8 mouse cellular contexts compared by ENCODE assay signal in the genomic region with DNA sequence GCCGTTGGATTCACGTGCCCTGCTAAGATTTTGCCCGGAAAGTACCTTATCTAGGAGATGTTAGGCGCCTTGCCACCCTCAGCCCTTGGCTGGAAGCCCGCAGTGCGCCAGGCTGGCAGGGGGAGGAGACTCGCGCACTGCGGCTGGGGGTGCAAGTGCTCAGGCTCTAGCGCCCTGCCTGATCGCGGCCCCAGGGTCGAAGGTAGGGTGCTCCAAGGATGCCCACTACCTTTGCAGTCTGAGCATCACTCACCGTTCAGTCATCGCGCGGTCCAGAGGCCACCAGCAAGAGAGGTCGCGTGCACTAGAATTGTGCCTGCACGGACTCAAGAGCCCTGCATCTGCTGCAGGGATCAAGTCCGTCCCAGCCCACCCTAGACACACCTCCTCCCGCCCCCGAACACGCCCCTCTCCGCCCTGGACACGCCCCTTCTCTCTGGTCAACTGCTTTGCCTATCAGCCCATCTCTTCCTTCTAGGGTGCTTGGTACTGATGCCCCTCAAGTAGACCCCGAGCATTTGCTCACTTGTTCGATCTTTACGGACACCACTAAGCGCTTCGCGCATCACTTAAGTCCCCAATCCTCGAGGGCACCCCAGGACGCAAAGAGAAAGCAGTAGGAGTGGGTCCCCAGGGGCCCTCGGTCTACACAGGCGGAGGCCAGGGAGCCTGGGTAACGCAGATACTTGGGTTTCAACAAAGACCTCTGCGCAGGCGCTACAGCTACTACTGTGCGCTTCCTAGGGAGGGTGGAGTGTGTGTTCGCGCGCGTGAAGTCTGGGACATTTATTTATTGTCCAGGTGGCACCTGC. TPM values are rescaled to one million over a fixed set of nuclear protein-coding genes. Genes with fewer than 3 reads are reported as not detected.
DNase-seq lines count a peak whose midpoint lies in the region; ATAC-seq lines count a peak whose summit lies in the region.

TSS of gene Rassf4 (minus strand) at position 482 of the 812 bp plus-strand sequence.

- H3K36me3 ChIP-seq in intestine, embryonic 14.5 days (ENCODE audit: control insufficient read depth, insufficient read depth, low read length): no peaks in the 10 kb centered on the region
- H3K36me3 ChIP-seq in megakaryocyte, embryonic 14.5 days (replicated peaks; ENCODE audit: low read length): no peaks in the 10 kb centered on the region

- intact Hi-C loops in gastrocnemius, postnatal 36 days (cut with DNase I): no loop called here
- intact Hi-C loops in left cerebral cortex, postnatal 10 days (cut with DNase I): no loop called here

- H3K9ac ChIP-seq in intestine, embryonic 14.5 days (ENCODE audit: low read length): peak within 1 kb of the TSS; percentile 43

- H3K4me1 ChIP-seq in intestine, embryonic 14.5 days (replicated peaks; ENCODE audit: control insufficient read depth, insufficient read depth, low read length): peaks cover 31% of the 10 kb centered on the region
- peaks cover 32% of the 10 kb centered on the region for H3K4me1 ChIP-seq in megakaryocyte, embryonic 14.5 days

- H3K4me2 ChIP-seq in intestine, embryonic 14.5 days (ENCODE audit: low read length): peak within 1 kb of the TSS; percentile 97

- H3K4me3 ChIP-seq in intestine, embryonic 14.5 days (ENCODE audit: low read depth, low read length): peak within 1 kb of the TSS; percentile 56
- H3K4me3 ChIP-seq in megakaryocyte, embryonic 14.5 days (replicated peaks): peak within 1 kb of the TSS; percentile 92

- no peaks in the 10 kb centered on the region for H3K27me3 ChIP-seq in intestine, embryonic 14.5 days (replicated peaks; ENCODE audit: control insufficient read depth, insufficient read depth, low read length)
- peaks cover 57% of the 10 kb centered on the region for H3K27me3 ChIP-seq in megakaryocyte, embryonic 14.5 days (replicated peaks)

- H3K9me3 ChIP-seq in intestine, embryonic 14.5 days (ENCODE audit: control insufficient read depth, low read length): no peaks in the 10 kb centered on the region
- no peaks in the 10 kb centered on the region for H3K9me3 ChIP-seq in megakaryocyte, embryonic 14.5 days

- peak; percentile 91 for ATAC-seq in intestine, embryonic 14.5 days (replicated peaks; ENCODE audit: low FRiP score, low TSS enrichment, low read depth)

- peak; percentile 67 to 69 for DNase-seq in adrenal gland, adult 18-20 months (ENCODE audit: low spot score in 2 of 2)
- DNase-seq in embryo, embryonic 11 days: peak; percentile 91
- peak; percentile 82 to 85 for DNase-seq in gastrocnemius, postnatal 36 days
- DNase-seq in intestine, embryonic 14.5 days (ENCODE audit: low spot score): peak; percentile 96
- DNase-seq in left cerebral cortex, postnatal 10 days (ENCODE audit: extremely low spot score in 1 of 2, low spot score in 2 of 2): peak; percentile 50 to 85
- peak; percentile 54 to 69 for DNase-seq in right cerebral cortex, adult 2 months (ENCODE audit: low spot score in 2 of 2)
- peak; percentile 51 for DNase-seq in urinary bladder, postnatal 10 days (ENCODE audit: low spot score)

- WGBS in intestine, embryonic 14.5 days: under 1% methylated on average over 44 of the region's 44 CpGs

- peak within 1 kb of the TSS; percentile 77 for H3K27ac ChIP-seq in intestine, embryonic 14.5 days (ENCODE audit: low read depth)

RNA-seq across cellular contexts. Expression of gene Rassf4, which starts in this region (rescaled TPM):
- 1 to 10 TPM; 3.6 to 5.4 TPM for total RNA-seq in adrenal gland, adult 18-20 months (2021)
- 1 to 10 TPM; 1.6 to 2.0 TPM for total RNA-seq in gastrocnemius, postnatal 36 days (2021)
- 12.6 and 13.8 TPM in 2 replicates for polyA plus RNA-seq in intestine, embryonic 14.5 days (2014; fragmentation: Nextera tagmentation; extraction: Ambion mirVana)
- total RNA-seq in left cerebral cortex, postnatal 10 days (2021): 1 to 10 TPM; 4.5 to 5.7 TPM
- 0.50 and 8.8 TPM in 2 replicates for polyA plus RNA-seq in megakaryocyte, embryonic 14.5 days (2012; ENCODE audit: insufficient read depth, low replicate concordance)

Comparison
In these comparisons a context has a peak if more than half of its experiments do, and no peak if none do; other contexts are left out.
1. Peak in every context shown above with its lines: DNase-seq, ATAC-seq, H3K4me3 ChIP-seq and H3K27ac ChIP-seq.